Mouse (Mus musculus): Measurements from ENCODE around the gene Lmna.

The Lmna gene

GRCm38 (mm10) chr3:88470943-88471479 is 38.7 kb downstream of the Lmna start:
- no peak for DNase-seq (ENCODE audit: low spot score)

DNA sequence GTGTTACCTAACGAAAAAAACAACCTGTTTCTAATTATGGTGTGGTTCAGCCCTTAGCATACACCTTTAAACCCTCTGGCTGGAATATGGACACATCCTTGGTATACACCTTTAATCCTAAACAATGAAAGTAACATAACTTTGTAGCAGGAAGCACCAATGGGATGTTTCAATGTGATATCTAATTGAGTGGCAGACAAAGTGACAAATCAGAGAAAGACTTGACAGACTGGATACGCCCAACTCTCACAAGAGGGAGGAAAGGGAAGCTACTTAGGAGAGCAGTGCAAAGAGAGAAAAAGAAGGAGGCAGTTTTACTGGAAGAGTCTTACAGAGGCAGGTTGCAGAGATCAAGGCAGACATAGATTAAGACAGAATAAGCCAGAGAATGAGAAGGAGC is 40.3 kb downstream of the Lmna start:
- DNase-seq (ENCODE audit: low spot score): no peak

GRCm38 (mm10) chr3:88467116-88467824 is 42.5 kb downstream of the Lmna start:
- peak; percentile 92 for DNase-seq (ENCODE audit: low spot score)

- no peak for DNase-seq (ENCODE audit: low spot score)
These were observed 44.6 kb downstream of the Lmna start for GRCm38 (mm10) chr3:88465127-88465526.

DNA sequence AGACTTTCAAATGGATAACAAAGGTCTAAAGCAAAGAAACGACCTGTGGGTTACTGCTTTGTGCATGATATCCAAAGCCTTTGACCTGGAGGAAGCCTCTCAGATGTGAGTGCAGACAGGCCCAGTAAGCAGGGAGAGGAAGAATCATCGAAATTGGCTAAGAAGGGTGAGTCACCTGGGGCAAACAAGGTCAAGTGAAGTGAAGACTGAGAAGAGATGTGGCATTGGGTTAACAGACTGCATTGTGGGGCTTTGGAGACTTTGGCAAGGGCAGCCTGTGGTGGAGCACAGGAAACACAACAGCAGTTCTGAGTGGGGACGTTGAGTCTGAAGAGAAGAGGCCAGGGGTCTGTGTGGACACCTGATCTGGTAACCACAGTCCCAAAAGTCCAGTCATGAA is 45.3 kb downstream of the Lmna start:
- no peak for DNase-seq (ENCODE audit: low spot score)

DNA sequence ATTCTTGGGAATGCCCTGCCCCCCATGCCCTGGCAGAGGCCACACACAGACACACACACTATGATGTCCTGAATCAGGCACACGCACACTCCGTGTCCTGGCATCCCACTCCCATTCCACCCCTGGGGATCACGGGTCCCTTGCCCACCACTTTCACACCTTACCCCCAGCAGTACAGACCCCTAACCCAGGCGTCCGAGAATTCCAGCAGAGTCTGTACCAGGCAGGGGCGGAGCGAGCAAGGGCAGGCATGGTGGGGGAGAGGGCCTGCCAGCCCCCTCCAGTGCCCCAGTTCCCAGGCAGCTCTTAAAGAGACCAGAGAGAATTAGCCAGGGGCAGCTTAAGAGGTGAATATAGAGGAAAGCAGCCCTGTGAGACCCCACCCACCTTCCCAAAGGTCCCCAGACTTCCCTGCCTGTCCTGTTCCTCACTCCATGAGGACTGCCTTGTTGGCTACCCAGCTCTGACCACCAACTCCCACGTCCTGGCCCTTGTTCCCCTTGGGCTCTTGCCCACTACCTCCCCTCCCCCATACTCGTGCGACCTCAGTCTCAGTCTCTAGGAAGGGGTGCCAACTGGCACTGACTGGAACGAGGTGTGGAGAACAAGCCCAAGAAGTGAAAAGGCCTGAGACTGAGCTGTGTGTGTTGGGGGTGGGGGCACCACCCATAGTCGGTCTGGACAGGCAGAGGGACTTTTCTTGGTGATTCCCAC is 48.6 kb downstream of the Lmna start, which contains the start of gene Sema4a:
Gene Sema4a (minus strand): TSS at position 200 of the 714 bp plus-strand sequence.
- no peak for DNase-seq (ENCODE audit: low spot score)

DNA sequence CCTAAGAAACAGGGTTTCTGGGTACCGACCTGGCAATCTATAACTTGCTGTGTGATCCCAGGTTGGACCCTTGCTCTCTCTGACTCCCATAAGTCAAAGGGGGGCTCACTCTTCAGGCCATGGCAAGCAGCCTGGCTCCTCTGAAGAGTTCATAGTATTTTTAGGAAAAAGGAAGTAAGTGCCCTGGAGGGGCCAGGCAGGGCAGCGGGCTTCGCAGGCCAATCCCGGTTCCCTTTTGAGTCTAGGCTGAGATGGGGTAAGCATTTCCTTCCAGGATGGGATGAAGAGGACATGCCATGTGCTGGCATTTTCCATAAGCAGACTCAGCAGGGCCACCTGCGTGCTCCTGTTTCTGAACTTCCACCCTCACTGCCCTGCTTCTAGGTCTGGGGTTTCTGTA is 49.7 kb downstream of the Lmna start:
- no peak for DNase-seq (ENCODE audit: low spot score)

GRCm38 (mm10) chr3:88458778-88459219 is 51.0 kb downstream of the Lmna start:
- DNase-seq (ENCODE audit: low spot score): peak; percentile 43

- DNase-seq (ENCODE audit: low spot score): no peak
These were observed 52.8 kb downstream of the Lmna start for GRCm38 (mm10) chr3:88456746-88457532.

- DNase-seq (ENCODE audit: low spot score): no peak
These were observed 53.4 kb downstream of the Lmna start for GRCm38 (mm10) chr3:88456313-88456712.

GRCm38 (mm10) chr3:88455588-88456264 is 54.0 kb downstream of the Lmna start:
- no peak for DNase-seq (ENCODE audit: low spot score)

- no peak for DNase-seq (ENCODE audit: low spot score)
These were observed 54.8 kb downstream of the Lmna start for GRCm38 (mm10) chr3:88454762-88455587.

GRCm38 (mm10) chr3:88453986-88454385 is 55.8 kb downstream of the Lmna start:
- DNase-seq (ENCODE audit: low spot score): no peak

- no peak for DNase-seq (ENCODE audit: low spot score)
These were observed 56.4 kb downstream of the Lmna start for GRCm38 (mm10) chr3:88453369-88453768.

GRCm38 (mm10) chr3:88452716-88453115 is 57.0 kb downstream of the Lmna start:
- no peak for DNase-seq (ENCODE audit: low spot score)

DNA sequence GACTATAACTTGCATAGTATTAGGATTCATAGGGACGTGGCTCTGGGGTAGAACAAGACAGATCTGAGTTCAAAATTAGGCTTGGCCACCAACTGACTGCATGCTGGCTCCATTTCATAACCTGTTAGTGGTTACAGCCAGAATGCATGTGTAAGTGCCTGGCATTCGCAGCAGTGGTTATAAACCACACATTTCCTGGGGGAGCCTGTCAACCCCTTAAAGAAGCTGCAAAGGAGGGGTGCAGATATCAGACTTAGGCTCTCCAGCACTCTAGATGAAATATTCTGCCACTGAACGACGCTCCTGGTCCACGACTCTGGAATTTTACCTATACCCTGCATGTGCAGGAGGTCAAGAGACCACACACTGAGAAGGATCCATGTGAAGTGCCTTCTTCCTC is 57.5 kb downstream of the Lmna start:
- DNase-seq (ENCODE audit: low spot score): no peak

DNA sequence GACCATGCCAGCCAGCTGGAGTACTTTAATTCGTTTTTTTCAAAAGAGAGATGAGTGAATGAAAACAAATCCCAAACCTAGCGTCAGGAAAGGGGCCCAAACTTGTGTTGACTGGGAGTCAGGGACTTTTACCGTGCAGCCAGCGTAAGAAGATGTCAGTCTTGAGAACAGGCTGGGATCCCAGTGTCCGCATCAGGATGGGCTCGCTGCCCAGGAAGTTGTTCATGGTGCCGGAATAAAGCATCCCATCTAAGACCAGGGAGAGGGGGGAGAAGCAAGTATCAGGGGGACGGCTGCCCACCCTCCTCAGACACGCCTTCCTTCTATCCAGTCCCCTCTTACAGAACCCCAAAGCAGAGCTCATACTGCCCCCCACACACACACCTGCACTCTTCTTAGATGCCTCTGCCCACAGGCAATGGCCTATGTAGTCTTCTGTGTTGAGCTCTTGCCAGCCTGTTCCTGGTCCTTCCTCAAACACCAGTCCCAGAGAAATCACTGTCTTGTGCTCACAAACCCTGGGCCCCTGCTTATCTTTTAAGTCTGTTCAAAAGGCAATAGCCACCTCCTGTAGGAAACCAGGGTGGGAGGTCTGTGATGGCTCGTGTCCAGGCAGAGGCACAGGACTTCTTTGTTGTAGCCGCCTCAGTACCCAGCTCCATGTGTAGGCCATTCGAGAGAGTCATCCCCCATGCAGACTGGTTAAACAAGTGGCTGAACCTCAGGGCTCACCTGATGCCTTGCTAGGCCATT is 59.2 kb downstream of the Lmna start:
- DNase-seq (ENCODE audit: low spot score): no peak

DNA sequence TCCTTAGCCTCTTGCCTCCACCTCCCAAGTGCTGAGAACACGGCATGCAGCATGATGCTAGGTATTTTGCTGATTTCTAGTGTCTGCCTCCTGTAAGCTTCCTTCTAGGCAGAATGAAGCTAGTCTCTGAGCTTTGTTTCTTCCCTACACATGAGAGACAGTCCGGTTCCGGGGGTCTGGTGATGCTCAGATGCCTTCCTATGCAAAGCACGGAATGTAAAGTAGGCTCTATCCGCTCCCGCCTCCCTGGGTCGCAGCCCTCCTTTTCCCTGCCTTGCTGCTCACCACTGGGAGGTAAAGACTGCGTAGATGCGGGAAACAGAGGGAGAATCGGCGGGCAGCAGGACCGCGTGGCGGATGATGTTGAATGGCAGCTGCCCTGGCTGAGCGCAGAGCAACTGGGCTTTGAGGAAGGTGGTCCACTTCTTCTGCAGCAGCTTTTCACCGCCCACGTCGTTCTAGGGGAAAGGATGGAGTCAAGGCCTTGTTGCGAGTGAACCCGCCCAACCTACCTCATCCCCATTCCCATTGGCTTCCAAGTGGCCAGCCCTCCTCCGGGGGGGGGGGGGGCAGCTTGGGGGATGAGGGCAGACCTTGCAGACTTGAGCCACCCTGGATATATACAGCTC is 60.2 kb downstream of the Lmna start:
- no peak for DNase-seq (ENCODE audit: low spot score)

- DNase-seq (ENCODE audit: low spot score): no peak
These were observed 61.3 kb downstream of the Lmna start for GRCm38 (mm10) chr3:88448443-88448842.

All from layer of hippocampus, adult 11-12 months (tissue).